Mouse (Mus musculus) small intestine, adult 2 months (tissue): ENCODE measurements around the gene Ydjc.

ENCODE experiments used
- CTCF ChIP-seq: fragments of 200-500 bp; IDR thresholded peaks from 2 replicates; pipeline ENCODE4 v1.5.1; 2012; ENCODE audit warnings: low read depth, mild to moderate bottlenecking, control low read depth, inconsistent platforms, low read length, moderate library complexity, mixed read lengths; ENCODE audit not compliant: insufficient replicate concordance, insufficient read length; ENCODE audit errors: extremely low read depth
- POLR2A ChIP-seq: fragments of 200-500 bp; IDR thresholded peaks from 2 replicates; pipeline ENCODE4 v1.6.1; 2012; ENCODE audit warnings: low read depth, mild to moderate bottlenecking, control low read depth, inconsistent platforms, low read length, moderate library complexity

GRCm38 (mm10) chr16:17175765-17176164 lies 31.3 kb downstream of the Ydjc start:
- TF ChIP-seq POLR2A: no peak
- no peak for TF ChIP-seq CTCF
